Mouse (Mus musculus): ENCODE measurements around the gene Tram2.

The Tram2 gene

GRCm38 (mm10) chr1:21067536-21068221, 11.3 kb downstream of the Tram2 start:
- DNase-seq, result no peak

GRCm38 (mm10) chr1:21064153-21064552, 14.9 kb downstream of the Tram2 start:
- no peak for DNase-seq

- no peak for DNase-seq
Measured at GRCm38 (mm10) chr1:21059385-21060109, 19.5 kb downstream of the Tram2 start.

GRCm38 (mm10) chr1:21053009-21053408, 26.0 kb downstream of the Tram2 start:
- DNase-seq, result no peak

- DNase-seq, result no peak
Measured at GRCm38 (mm10) chr1:21052608-21053007, 26.4 kb downstream of the Tram2 start.

GRCm38 (mm10) chr1:21052132-21052545, 26.9 kb downstream of the Tram2 start:
- DNase-seq, result no peak

- DNase-seq, result no peak
Measured at GRCm38 (mm10) chr1:21049005-21049404, 30.0 kb downstream of the Tram2 start.

- DNase-seq, result no peak
Measured at GRCm38 (mm10) chr1:21048402-21048801, 30.6 kb downstream of the Tram2 start.

GRCm38 (mm10) chr1:21042461-21042860, 36.6 kb downstream of the Tram2 start:
- DNase-seq, result no peak

- DNase-seq, result no peak
Measured at GRCm38 (mm10) chr1:21040610-21041326, 38.3 kb downstream of the Tram2 start.

- DNase-seq, result peak in 1 of 2 experiments; percentile 15
Measured at GRCm38 (mm10) chr1:21040173-21040572, 38.9 kb downstream of the Tram2 start.

- no peak for DNase-seq
Measured at GRCm38 (mm10) chr1:21039564-21039963, 39.5 kb downstream of the Tram2 start.

- DNase-seq, result no peak
Measured at GRCm38 (mm10) chr1:21037881-21038601, 41.0 kb downstream of the Tram2 start.

- DNase-seq, result no peak
Measured at GRCm38 (mm10) chr1:21035878-21036277, 43.2 kb downstream of the Tram2 start.

- no peak for DNase-seq
Measured at GRCm38 (mm10) chr1:21033792-21034119, 45.3 kb downstream of the Tram2 start.

- DNase-seq, result no peak
Measured at GRCm38 (mm10) chr1:21033065-21033791, 45.8 kb downstream of the Tram2 start.

GRCm38 (mm10) chr1:21031650-21032049, 47.4 kb downstream of the Tram2 start:
- no peak for DNase-seq

- DNase-seq, result no peak
Measured at GRCm38 (mm10) chr1:21029000-21029399, 50.0 kb downstream of the Tram2 start.

- no peak for DNase-seq
Measured at GRCm38 (mm10) chr1:21026534-21026933, 52.5 kb downstream of the Tram2 start.

GRCm38 (mm10) chr1:21025203-21025602, 53.8 kb downstream of the Tram2 start:
- no peak for DNase-seq

- DNase-seq, result no peak
Measured at GRCm38 (mm10) chr1:21023101-21023500, 55.9 kb downstream of the Tram2 start.

GRCm38 (mm10) chr1:21014463-21014862, 64.6 kb downstream of the Tram2 start:
- DNase-seq, result no peak
